13 mouse cellular contexts compared by ENCODE assay signal in the genomic region with DNA sequence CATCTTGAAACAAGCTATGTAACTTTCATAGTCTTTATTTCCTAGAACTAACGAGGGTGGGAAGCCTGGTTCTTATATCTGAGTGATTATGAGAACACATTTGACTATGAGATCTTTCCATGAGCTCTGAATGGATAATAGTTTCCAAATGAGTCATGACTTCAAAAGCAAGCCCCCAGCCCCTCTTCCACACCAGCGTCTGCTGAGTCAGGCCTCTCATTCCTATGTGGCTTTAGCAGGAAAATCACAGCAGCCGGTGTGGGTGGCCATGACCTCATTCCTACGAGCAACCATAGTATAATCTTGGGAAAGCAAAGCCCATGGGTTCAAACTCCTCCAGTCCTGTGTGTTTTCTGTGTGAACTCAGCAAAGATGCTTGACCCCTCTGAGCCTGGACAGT. TPM values are rescaled to one million over a fixed set of nuclear protein-coding genes. Genes with fewer than 3 reads are reported as not detected.
A peak's percentile ranks its signal among the peaks of the same experiment; 100 is the strongest.
DNase-seq lines count a peak whose midpoint lies in the region; ATAC-seq and TF ChIP-seq lines count a peak whose summit lies in the region.
"Had no signal": no experiment of that assay in that cellular context is flagged by ENCODE, and none has a peak within 500 bp of the region (broad histone marks: within the 10 kb centered on the region; RNA-seq: fewer than 3 reads in every experiment).

No protein-coding gene starts in this region.

- ATAC-seq in hindbrain, embryonic 15.5 days (ENCODE audit: low FRiP score, low read depth) = 0 out of 2 replicates have a peak, but pooled peaks have one; percentile 52
- 0 out of 2 replicates have a peak, but pooled peaks have one; percentile 7 for ATAC-seq in lung, embryonic 14.5 days (ENCODE audit: insufficient read depth)
- no peak for ATAC-seq in activated CD4-positive, CD25-positive, alpha-beta regulatory T cell, adult 4 months

- TF ChIP-seq CTCF in lung, embryonic 14.5 days (IDR thresholded peaks at IDR 0.05; ENCODE audit: low read depth) = no peak

- H3K4me2 ChIP-seq in hindbrain, embryonic 15.5 days = no peak overlapping the region
- H3K4me2 ChIP-seq in lung, embryonic 14.5 days = no peak overlapping the region
- H3K4me2 ChIP-seq: forebrain, embryonic 13.5 days; heart, embryonic 12.5 days had no signal

- WGBS in hindbrain, embryonic 15.5 days = 84% methylated on average over 4 of the region's 4 CpGs
- 85% methylated on average over 4 of the region's 4 CpGs for WGBS in hindbrain, embryonic 10.5 days
- 71% methylated on average over 4 of the region's 4 CpGs for WGBS in lung, embryonic 14.5 days

- H3K9ac ChIP-seq in hindbrain, embryonic 15.5 days = no peak overlapping the region
- no peak overlapping the region for H3K9ac ChIP-seq in lung, embryonic 14.5 days
- H3K9ac ChIP-seq: forebrain, embryonic 13.5 days; heart, embryonic 12.5 days; liver, embryonic 14.5 days had no signal

- H3K4me1 ChIP-seq in hindbrain, embryonic 15.5 days (replicated peaks) = no peaks in the 10 kb centered on the region
- H3K4me1 ChIP-seq in hindbrain, embryonic 10.5 days (replicated peaks) = peaks cover 13% of the 10 kb centered on the region
- H3K4me1 ChIP-seq in lung, embryonic 14.5 days (ENCODE audit: insufficient read depth) = no peaks in the 10 kb centered on the region

- no peaks in the 10 kb centered on the region for H3K9me3 ChIP-seq in hindbrain, embryonic 15.5 days
- no peaks in the 10 kb centered on the region for H3K9me3 ChIP-seq in hindbrain, embryonic 10.5 days
- no peaks in the 10 kb centered on the region for H3K9me3 ChIP-seq in lung, embryonic 14.5 days (ENCODE audit: low read depth, low read length)
- H3K9me3 ChIP-seq: forebrain, embryonic 13.5 days; heart, embryonic 12.5 days; midbrain, embryonic 10.5 days had no signal

- DNase-seq in hindbrain, embryonic 10.5 days (ENCODE audit: low spot score) = no peak
- DNase-seq in lung, embryonic 14.5 days = no peak
- DNase-seq in lung, postnatal 36 days = no peak
- peak; percentile 63 for DNase-seq in 3T3-L1 (ENCODE audit: low read depth, low spot score)
- DNase-seq in Muller cell, postnatal 12 days (ENCODE audit: inconsistent ontology term) = peak; percentile 85
- no peak for DNase-seq in ovary, postnatal 10 days (ENCODE audit: low spot score)

- H3K36me3 ChIP-seq in hindbrain, embryonic 15.5 days = no peaks in the 10 kb centered on the region
- no peaks in the 10 kb centered on the region for H3K36me3 ChIP-seq in hindbrain, embryonic 10.5 days
- no peaks in the 10 kb centered on the region for H3K36me3 ChIP-seq in lung, embryonic 14.5 days (ENCODE audit: insufficient read depth)
- H3K36me3 ChIP-seq: heart, embryonic 12.5 days; midbrain, embryonic 10.5 days had no signal

- no peak overlapping the region for H3K4me3 ChIP-seq in hindbrain, embryonic 15.5 days
- H3K4me3 ChIP-seq in hindbrain, embryonic 10.5 days = no peak overlapping the region
- no peak overlapping the region for H3K4me3 ChIP-seq in lung, embryonic 14.5 days (ENCODE audit: low read depth, low read length)
- H3K4me3 ChIP-seq: forebrain, embryonic 13.5 days; gastrocnemius, adult 2 months; heart, embryonic 12.5 days; midbrain, embryonic 10.5 days had no signal

- no peak overlapping the region for H3K27ac ChIP-seq in hindbrain, embryonic 15.5 days (replicated peaks)
- no peak overlapping the region for H3K27ac ChIP-seq in hindbrain, embryonic 10.5 days
- H3K27ac ChIP-seq in lung, embryonic 14.5 days (ENCODE audit: low read depth) = no peak overlapping the region
- H3K27ac ChIP-seq: forebrain, embryonic 13.5 days; gastrocnemius, adult 2 months; liver, embryonic 14.5 days; midbrain, embryonic 10.5 days had no signal

- no peaks in the 10 kb centered on the region for H3K27me3 ChIP-seq in hindbrain, embryonic 15.5 days
- H3K27me3 ChIP-seq in hindbrain, embryonic 10.5 days (ENCODE audit: insufficient read depth, poor library complexity, severe bottlenecking) = no peaks in the 10 kb centered on the region
- no peaks in the 10 kb centered on the region for H3K27me3 ChIP-seq in lung, embryonic 14.5 days (ENCODE audit: insufficient read depth, low read length)
- H3K27me3 ChIP-seq: forebrain, embryonic 13.5 days had no signal

RNA-seq across cellular contexts. Expression of gene Afap1, which starts 23.1 kb away (rescaled TPM):
- 67.5 and 73.2 TPM in 2 replicates for polyA plus RNA-seq in hindbrain, embryonic 15.5 days (2015; fragmentation: Nextera tagmentation; extraction: Ambion mirVana)
- 38.6 and 56.5 TPM in 2 replicates for polyA plus RNA-seq in hindbrain, embryonic 10.5 days (2016; fragmentation: Nextera tagmentation; extraction: Ambion mirVana)
- 19.4 and 19.7 TPM in 2 replicates for polyA plus RNA-seq in lung, embryonic 14.5 days (2014; fragmentation: Nextera tagmentation; extraction: Ambion mirVana)
- polyA plus RNA-seq in activated CD4-positive, CD25-positive, alpha-beta regulatory T cell, adult 4 months (2017; shearing (Covaris generic)) = 1 to 10 TPM; 3.7 to 6.6 TPM

Comparison
In these comparisons a context has a peak if more than half of its experiments do, and no peak if none do; other contexts are left out.
1. DNase-seq: peak in 3T3-L1 (single experiment) and Muller cell, postnatal 12 days (single experiment); none in hindbrain, embryonic 10.5 days (single experiment), lung, embryonic 14.5 days (single experiment), lung, postnatal 36 days (single experiment) and ovary, postnatal 10 days (single experiment).